Mouse (Mus musculus) spleen, postnatal 36 days (tissue): ENCODE measurements around the gene Bbip1.
"Not testable (repeated sequence)": the region's sequence is repeated elsewhere in the genome, so short reads cannot be mapped to it uniquely, and the experiment has no call there.

ENCODE experiments used
- DNase-seq, 2 experiments: peaks; one replicate each; pipeline ENCODE4 v3.0.0; 2022; ENCODE audit warnings: low spot score in 2 of 2, mixed read lengths in 1 of 2

Bbip1 gene

DNA sequence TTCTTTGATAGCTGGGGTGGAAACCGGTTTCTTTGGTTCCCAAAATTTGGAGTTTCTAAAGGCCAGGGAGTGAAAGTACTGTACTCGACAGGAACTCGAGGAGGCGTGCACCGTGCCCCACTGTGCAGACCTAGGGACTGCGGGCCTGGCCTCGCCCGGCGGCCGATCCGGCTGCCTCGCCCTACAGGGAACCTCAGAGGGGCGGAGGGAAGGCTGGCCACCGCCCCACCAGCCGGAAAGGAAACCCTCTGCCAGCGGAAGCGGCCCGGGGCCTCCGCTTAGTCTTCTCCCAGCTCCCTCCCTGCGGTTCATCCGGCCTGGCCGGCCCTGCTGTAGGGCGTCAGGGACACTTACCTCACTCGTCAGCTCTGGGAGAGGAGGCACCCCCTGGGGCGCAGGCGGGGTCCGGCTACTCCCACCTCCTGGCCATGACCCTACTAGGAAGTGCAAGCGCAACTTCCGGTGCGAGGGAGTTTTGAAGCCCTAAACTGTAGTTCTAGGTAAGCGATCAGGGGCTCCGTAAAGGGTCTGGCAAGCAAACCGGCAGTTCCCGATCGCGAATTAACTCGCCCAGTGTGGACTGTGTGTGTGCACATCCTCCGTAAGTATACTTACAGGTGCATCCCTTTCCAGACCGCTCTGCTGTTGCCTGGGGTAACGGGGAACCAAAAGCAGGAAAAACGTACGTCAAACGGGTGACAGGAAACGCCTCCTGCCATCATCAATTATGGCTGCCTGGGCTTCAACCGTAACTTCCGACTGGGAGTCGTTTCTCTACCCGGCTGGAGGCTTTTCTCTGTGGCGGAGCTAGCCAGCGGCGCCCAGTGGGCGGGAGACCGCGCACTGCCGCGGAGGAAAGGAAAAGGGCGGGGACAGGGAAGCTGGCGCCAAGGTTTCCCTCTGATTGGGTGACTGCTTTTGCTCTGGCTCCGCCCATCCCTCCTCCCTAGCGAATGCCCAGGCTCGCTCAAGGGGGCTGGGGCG is at the start of gene Bbip1, which contains the start of gene Shoc2:
Gene Bbip1 (minus strand): TSS at position 826 of the 984 bp plus-strand sequence.
Gene Shoc2 (plus strand): TSS at position 505 of the 984 bp plus-strand sequence.
- DNase-seq = peak; percentile 99

DNA sequence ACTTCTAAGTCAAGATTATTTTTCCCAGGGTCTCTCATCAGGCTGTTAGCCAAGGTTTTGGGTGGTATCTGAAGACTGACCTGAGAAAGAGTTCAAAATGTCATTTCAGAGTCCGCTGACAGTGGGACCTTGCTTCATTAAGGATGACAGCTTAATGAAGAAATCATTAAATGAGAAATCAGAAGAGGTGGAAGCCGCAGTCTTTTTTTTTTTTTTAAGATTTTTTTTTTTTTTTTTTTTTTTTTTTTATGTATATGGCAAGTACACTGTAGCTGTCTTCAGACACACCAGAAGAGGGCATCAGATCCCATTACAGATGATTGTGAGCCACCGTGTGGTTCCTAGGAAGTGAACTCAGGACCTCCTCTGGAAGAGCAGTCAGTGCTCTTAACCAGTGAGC is 49.4 kb upstream of the Bbip1 start:
- DNase-seq = no peak

DNA sequence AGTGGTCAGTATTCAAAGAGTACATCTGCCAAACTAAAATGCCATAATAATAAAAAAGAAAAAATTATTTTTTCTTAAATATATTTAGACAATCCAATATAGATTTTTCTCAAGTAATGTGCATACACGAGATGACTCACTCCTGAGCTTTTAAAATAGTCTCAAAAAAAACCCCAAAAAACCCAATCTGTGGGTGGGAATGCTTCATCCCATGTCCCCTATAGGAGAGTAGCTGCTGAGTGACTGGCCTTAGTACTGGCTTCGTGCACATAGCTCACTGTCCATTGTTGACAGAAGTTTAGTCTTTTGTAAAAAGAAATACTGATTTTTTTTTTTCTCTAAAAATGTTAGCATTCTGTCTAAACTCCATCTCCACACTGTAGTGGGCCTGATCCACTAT is 46.1 kb upstream of the Bbip1 start:
- DNase-seq = no peak

GRCm38 (mm10) chr19:53984628-53985027 is 40.2 kb upstream of the Bbip1 start:
- no peak for DNase-seq

- peak; percentile 10 to 22 for DNase-seq
These were observed 38.9 kb upstream of the Bbip1 start for GRCm38 (mm10) chr19:53983336-53983735.

DNA sequence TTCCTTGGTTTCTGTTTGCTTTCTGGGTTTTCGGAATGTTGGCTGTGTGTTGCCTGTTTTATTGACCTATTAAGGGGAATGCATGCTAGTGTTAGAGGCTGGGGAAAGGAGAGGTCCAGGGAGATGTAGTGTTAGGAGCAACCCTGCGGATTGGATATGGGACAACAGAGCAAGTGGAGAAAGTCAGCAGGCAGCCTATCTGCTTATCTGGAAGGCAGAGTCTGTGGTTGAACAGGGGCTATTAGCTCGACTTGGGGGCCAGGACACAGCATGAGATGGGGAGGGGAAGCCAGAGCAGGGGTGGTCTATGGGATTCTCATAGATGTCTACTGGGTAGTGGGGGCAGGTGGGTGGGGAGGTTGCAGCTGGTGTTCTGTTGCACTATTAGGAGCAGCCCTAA is 37.6 kb upstream of the Bbip1 start:
- DNase-seq = no peak

DNA sequence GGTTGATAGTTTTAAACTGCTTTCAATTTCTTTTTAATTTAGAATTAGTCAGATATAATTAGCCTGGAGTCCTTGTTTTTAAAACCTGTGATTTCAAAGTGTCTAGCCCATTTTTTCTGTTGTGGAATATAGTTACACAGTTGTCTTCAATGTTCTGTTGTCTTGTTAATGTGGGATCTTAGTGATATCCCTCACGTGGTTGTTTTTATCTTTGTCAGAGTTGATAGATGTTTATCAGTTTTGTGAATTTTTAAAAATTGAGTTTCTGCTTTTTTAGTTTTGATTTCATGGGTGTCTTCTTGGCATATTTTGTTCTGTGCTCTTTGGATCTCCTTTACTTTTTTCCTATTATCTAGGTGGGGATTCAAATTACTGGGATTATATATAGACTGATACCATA is 29.2 kb upstream of the Bbip1 start:
- DNase-seq = no peak

GRCm38 (mm10) chr19:53971938-53972337 is 27.5 kb upstream of the Bbip1 start:
- no peak for DNase-seq

GRCm38 (mm10) chr19:53969226-53969625 is 24.8 kb upstream of the Bbip1 start:
- no peak for DNase-seq

DNA sequence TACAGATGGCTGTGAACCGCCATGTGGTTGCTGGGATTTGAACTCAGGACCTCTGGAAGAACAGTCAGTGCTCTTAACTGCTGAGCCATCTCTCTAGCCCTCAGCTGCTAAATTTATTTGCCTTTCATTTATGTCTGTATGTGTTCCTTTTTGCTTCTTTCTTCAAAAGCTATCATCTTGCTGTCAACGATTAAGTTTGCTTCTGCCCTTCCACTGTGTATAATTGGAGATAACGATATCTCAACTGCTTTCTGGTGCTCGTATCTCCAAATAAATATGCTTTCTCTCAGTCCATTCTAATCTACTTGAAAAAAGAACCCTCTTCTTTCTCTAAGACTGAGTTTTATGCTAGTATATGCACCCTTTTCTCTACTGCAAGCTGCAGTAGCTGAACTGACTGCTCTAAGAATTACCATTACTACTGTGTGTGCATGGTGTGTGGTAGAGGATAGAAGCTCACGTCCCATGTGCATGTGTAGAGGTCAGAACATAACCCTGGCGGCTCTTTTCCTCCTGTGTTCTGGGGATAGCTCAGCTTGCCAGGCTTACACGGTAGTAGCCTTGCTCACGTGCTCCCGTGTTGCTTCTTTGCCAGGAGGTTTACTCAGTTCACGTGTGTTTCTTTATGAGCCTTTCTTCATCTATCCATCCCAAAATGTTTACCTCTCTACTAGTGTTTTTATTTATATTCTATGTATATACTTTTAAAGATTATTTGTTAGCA is 20.6 kb upstream of the Bbip1 start:
- no peak for DNase-seq

GRCm38 (mm10) chr19:53964347-53964746 is 19.9 kb upstream of the Bbip1 start:
- DNase-seq = not testable (repeated sequence)

- no peak for DNase-seq
These were observed 18.1 kb upstream of the Bbip1 start for GRCm38 (mm10) chr19:53962511-53962910.

DNA sequence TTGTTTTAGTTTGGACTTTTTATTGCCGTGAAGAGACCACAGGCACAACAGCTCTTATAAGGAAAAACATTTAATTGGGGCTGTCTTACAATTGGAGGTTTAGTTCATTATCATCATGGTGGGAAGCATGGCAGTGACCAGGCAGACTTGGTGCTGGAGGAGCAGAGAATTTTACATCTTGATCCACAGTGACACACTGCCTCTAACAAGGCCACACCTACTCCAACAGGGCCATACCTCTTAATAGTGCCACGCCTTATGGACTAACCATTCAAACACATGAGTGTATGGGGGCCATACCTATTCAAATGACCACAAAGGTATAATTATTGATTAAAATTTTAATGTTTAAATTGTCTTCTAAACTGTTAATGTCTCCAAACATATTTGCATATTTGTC is 13.1 kb upstream of the Bbip1 start:
- DNase-seq = no peak

- DNase-seq = peak; percentile 24 to 47
These were observed 980 bp upstream of the Bbip1 start for GRCm38 (mm10) chr19:53945171-53946042.

- DNase-seq = no peak
These were observed 351 bp upstream of the Bbip1 start for GRCm38 (mm10) chr19:53944786-53945169.

DNA sequence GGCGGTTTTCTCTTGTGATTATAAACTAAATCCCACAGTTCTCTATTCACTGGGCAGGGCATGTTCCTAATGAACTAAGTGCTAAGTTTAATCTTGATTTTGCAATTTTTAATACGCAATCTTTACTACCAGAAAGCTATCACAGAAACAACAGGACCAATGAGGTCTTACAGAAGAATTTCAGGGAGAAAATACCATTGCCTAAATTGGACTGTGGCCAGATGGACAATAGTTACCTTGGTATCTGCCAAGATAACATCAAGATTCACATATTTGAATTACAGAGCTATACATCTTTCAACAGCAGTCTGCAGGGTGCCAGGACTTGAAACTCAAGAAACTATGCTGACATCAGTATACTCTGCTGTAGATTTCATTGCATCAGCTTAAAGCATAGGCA is 2.1 kb downstream of the Bbip1 start:
- no peak for DNase-seq

GRCm38 (mm10) chr19:53941139-53941538 is 3.3 kb downstream of the Bbip1 start:
- DNase-seq = no peak

DNA sequence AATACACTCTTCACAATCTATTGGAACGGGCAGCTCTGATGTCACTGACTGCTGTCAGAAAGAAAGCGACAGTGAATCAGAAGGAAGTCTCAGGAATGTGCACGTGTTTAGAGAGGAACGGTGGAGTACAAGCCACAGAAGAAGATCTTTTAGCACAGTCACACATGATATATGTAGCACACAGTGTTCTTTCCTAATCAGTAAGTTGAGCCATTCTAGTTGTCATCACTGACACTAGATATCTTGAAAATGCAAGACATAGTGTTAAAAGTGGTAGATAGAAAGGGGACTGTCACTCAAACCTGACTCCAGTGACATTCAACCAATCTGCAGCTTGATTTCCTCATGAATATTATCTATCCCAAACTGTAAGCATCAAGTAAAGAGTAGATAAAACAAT is 5.0 kb downstream of the Bbip1 start:
- no peak for DNase-seq

GRCm38 (mm10) chr19:53934046-53934445 is 10.4 kb downstream of the Bbip1 start:
- DNase-seq = no peak

- no peak for DNase-seq
These were observed 11.4 kb downstream of the Bbip1 start for GRCm38 (mm10) chr19:53933050-53933449.

GRCm38 (mm10) chr19:53929218-53929617 is 15.2 kb downstream of the Bbip1 start:
- DNase-seq = no peak

DNA sequence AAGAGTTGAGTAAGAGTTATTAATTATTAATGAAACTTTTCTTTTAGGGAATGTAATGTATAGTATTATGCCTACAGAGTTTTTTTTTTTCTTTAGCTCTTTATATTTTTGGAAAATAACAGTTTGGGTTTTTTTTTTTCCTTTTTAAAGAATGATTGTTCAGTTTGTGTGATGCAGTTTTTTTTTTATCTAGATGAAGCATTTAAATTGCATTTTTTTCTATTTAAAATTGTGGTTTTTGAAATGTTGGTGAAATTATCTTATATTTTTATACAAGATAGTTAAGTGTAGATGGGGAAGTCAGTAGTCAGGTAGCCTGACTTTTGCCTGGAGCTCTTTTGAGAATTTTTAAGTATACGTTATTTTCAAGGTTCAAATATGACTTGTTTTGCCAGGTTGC is 17.7 kb downstream of the Bbip1 start:
- no peak for DNase-seq
